Mouse (Mus musculus) kidney, postnatal 36 days (tissue): ENCODE data around the gene Dedd2.

Source experiments
- DNase-seq, 2 experiments: peaks; one replicate each; pipeline ENCODE4 v3.0.0; 2021 to 2022; ENCODE audit warnings: mixed read lengths in 2 of 2

Gene Dedd2

DNA sequence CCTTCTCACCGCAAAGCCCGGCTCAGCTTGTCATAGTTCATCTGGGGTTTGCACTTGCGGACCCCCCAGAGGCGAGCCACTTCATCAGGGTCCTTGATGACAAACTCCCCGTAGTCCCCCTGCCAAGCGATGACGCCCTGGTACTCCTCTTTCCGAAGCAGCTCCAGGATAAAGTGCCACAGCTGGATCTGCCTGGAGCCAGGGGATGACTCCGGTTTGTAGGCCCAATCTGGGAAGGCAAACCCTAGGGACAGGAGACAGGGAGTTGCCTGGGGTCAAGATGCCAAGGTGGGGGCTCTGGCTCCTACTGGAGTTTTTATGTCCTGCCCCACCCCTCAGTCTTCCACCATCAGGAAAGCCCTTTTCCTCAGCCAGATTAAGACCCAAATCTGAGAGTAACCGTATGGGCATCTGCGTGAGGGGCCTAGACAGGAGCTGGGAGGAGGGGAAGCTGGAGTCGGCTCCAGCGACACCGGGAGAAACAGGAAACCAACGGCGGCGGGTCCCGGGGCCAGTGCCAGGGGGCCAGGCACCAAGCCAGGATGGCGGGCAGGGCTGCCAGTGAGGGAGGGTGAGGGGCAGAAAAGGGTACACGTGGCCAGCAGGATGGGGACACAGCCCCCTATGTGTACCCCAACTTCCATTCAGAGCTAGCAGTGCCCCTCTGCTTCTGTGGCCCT, 25.8 kb upstream of the Dedd2 start:
- DNase-seq: peak; percentile 69 to 79

DNA sequence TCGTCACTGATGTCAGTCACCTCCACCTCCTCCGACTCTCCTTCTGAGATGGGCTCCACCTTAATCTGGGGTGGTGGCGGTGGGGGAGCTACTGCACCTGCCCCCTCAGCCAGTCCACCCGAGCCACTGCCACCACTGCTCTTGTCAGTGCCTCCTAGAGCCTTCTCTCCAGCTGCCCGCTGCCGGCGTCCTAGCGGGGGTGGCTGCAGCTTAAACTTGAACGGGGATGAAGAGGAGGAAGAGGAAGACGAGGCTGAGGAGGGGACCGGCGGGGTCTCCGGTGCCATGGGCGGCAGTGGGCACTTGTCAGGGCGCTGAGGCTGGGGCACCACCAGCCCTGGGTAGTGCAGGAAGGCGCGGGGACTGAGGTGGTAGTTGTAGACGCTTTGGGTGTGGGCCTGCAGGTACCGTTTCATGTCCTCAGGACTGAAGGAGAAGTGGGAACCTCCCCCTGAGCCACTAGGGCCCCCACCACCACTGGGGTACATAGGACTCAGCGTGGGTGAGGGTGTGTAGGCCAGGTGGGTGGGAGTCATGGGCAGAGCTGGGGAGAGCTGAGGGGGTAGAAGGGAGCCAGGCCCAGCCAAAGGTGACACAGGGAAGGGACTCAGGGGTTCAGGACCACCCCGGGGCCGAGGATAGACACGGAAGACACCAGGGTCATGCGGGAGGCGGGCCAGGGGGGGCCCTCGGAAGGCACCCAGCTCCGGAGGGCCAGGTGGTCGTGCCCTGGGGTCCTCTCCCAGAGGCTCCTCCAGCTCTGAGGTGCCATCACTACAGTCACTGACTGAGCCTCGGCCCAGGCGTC, 24.4 kb upstream of the Dedd2 start:
- no peak for DNase-seq

GRCm38 (mm10) chr7:25243361-25243760, 22.9 kb upstream of the Dedd2 start:
- DNase-seq: no peak

DNA sequence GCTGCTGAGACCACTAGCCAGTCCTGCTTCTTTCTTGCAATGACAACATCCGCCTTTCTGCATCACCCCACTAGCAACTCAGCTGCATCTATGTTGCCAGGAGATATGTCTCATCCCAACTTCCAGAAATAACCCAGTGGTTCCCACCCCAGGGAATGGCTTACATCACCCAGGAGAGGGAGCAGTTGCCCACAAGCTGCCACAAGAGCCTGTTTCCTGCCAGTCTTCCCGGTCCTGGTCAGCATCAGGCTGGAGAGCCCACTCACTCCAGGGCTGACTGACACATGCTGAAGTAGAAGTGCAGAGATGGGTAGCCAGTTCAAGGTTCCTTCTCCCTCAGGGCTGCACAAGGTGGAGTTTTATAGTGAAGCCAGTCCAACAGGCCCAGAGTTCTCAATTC, 20.6 kb upstream of the Dedd2 start:
- peak; percentile 58 to 72 for DNase-seq

DNA sequence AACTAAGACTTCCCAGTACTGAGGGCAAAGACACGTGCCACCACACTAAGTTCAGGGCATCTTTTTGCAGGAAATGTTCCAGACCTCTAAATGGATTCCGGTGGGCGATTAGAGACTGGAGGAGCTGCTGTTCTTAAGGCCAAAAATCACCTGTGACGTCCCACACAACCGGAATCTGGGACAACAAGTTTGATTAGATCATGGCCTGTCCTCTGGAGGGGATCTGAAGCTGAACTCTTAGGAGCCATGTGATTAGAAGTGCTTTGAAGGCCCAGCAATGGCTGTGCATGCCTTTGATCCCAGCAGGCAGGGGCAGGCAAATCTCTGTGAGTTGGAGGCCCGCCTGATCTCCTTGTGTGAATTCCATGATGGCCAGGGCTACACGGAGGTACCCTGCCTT, 20.2 kb upstream of the Dedd2 start:
- DNase-seq: no peak

DNA sequence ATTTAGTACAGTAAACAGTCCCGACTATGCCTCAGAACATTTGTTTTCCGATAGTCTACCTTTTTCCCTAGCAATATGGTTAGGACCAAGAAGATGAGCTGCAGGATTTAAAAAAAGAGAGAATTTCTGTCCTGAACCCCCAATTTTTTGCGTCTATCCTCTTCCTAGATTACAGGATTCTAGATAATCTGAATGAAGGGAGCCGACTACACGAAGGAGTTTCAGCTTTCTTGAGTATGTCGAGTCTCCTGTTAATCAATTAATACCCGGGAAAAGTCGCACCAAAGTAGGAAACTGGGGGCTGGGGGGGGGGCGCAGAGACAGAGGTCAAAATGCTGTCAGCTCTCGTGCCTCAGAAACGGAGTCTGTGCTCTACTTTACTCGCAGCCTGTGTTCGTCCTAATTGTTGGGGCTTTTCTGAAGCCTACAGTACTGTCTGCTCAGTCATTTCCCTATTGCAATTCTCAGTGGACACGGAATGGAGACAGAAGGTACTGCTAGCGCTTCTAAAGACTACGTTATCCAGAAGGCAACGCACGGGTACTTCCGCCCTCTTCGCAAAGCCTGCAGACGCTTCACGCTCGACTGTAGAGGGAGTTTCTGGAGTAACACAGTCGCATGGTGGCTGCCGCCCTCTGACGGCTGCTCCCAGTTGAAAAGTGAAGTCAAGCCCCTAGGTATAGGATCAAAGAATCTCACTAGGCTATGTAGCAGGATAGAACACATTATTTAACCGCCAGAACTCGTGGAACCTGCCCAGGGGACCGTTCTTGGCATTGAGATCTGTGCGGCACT, 18.6 kb upstream of the Dedd2 start:
- peak; percentile 88 to 93 for DNase-seq

- peak; percentile 94 to 97 for DNase-seq
These were observed 17.7 kb upstream of the Dedd2 start for GRCm38 (mm10) chr7:25238015-25238706.

GRCm38 (mm10) chr7:25237249-25238014, 17.0 kb upstream of the Dedd2 start, which contains the start of gene Gsk3a:
Gene Gsk3a, minus strand, starts transcription at chr7:25237851.
- peak; percentile 99 to 100 for DNase-seq

- no peak for DNase-seq
These were observed 15.1 kb upstream of the Dedd2 start for GRCm38 (mm10) chr7:25235526-25235925.

DNA sequence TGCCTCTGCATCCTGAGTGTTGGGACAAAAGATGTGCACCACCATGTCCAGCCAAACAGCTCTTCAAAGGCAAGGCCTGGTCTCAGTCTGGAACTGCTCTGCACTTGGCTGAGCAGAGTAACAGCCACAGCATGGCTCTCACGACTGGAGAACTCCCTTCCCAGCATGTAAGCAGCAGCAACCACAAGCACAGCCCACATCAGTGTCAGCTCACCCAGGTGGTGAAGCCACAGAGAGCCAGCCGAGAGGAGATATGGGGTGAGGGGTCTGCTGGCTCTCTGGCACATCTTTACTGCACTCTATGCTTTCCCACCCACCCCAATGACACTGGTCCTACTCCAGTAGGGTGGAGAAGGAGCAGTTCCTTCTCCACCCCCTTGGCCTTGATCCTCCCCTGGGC, 12.6 kb upstream of the Dedd2 start:
- no peak for DNase-seq

DNA sequence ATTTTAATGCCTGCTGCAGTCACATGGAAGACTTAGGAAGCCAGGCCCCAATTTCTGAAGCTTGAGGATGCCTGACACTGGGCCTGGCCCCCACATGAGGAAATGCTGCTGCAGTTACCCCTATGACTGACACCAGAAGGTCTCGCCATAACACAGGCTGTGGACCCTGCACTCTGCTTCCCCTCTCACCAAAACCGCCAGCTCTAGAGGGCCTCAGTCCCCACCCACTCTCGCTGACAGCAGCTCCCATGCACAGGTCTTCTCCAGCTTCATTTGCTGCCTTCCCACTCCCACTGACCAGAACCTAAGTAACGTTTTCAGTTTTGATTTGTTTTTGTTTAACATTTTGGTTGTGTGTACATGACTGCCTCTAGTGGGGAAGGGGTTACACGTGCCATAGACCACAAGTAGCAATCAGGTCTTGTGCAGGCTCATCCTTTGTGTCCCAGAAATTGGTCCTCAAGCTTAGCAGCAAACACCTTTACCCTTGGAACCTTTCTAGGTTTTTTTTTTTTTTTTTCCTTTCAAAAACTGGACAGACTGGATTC, 11.8 kb upstream of the Dedd2 start:
- no peak for DNase-seq

DNA sequence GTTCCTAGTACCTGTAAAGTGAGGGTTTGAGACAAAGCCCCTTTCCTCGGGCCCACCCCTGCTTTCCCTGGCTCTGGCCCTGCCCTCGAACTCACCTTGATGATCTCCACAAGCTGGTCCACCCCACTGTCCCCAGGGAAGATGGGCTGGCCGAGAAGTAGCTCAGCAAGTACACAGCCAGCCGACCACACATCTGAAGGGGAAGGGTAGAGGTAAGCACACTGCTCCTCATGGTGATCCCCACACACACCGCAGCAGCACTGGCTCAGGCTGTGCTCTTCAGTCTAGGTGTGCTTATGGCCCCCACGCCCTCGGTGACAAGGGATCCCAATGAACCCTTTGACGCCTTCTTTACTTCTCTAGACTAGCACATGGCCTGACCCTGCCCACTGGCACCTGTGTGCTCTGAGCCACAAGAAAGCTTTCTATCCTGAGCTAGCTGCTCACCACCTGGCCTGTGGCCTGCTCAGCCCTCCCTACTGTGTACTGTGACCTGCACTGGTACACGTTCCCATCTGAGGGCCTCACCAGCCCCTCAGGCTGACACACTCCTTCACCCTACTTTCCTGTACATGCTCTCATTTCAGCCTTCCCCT, 10.4 kb upstream of the Dedd2 start:
- no peak for DNase-seq

- DNase-seq: peak; percentile 66 to 75
These were observed 7.3 kb upstream of the Dedd2 start for GRCm38 (mm10) chr7:25227523-25228300.

- DNase-seq: no peak
These were observed 2.0 kb upstream of the Dedd2 start for GRCm38 (mm10) chr7:25222275-25222967.

DNA sequence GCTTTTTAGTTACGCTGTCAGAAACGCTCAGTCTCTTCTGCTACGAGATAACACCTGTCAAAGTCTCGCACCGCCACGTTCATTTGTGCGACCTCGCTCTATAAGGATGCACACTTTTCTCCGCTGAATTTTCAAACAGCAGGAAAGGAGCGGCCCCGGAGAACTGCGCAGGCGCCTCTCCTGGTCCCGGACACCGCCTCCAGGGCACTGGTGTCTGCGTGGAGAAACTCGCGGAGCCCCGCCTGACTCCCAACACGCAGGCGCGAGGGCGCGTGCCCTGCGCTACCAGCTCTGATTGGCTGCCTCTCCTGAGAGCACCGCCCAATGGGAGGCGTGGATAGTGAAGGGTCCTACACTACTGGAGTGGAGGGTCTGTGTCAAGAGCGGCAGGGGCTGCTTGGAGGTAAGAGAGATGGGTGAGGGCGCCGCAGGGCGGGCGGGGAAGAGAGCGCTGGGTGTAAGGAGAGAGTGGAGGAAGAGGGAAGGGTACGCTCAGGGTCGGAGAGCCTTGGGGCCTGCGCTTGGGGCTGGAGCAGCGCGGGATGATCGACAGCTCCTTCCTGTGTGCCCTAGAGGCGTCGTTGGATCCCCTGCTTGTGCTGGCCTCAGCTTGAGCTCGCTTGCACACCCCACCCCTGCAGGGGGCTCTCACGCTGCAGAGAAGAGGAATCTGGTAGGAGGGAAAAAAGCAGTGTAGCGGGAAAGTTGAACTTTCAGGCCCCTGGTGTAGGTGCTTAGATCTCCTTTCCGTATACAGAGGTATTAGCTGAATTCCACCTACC, 878 bp upstream of the Dedd2 start, which contains the start of gene Zfp526:
Zfp526 (plus strand) TSS at position 324 of the 782 bp plus-strand sequence.
- DNase-seq: peak; percentile 99

DNA sequence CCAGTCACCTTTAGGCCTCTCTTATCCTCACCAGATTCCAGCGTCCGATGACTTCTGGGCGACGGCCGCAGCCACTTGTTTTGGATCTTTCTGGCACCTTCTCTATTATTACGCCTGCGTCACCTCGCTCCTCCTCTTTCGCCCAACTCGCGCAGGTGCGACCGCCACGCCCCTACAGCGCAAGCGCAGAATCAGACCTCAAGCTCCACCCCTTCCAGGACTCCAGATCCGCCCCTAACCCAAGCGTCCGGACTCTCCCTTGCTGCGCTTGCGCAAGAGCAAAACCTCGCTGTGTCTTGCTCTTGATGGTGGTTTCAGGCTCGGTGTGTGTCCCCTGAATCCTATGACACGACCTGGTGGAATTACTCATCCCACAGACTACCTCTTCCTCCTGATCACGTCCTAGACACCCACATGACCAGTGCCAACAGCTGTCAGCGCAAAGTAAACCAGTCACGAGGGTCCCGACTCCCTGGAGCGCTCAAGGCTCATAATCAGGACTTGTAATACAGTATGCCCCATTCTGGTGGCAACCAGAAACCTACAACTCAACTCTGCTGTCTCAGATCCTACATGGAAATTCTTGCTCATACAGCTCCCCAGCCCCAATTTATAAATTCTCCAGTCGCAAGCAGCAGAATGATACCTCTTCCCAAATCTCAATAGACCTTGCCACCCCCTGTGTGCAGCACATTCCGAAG, 509 bp downstream of the Dedd2 start:
- peak; percentile 97 for DNase-seq

GRCm38 (mm10) chr7:25219416-25219750, 1.0 kb downstream of the Dedd2 start:
- no peak for DNase-seq

DNA sequence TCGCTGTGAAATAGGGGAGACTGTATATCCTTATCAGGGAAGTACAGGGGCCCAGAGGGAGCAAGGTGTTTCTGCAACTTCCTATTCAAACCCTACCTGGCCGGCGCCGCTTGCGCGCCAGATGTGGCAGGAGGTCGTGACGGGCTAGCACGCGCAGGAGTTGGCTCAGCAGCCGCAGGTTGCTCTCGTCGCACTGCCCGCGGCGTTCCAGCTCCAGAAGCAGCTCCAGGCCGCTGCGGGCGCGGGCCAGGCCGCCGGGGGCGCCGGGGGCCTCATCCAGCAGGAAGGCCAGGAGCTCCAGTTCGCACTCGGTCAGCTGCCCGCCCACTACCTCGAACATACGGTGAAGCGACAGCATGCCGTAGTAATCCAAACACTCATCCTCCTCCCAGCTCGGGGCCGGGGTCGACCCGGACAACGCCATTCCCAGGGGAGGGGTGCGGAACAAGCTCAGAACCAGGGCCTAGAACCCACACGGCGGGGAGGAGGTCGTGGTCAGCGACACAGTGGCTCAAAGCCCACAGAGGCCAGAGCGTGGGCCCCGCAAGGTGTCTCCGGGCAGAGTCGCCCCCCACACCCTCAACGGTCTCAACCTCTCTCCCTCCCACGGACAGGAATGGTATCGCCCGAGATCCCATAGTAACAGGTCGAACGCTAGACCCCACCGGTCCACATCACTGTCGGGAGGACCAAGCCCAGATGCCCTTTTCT, 1.6 kb downstream of the Dedd2 start:
- peak; percentile 28 to 62 for DNase-seq
